In genomic region chr4:155218104-155218732, GRCm38 (mm10) we compare ENCODE assay signal across 8 mouse cellular contexts. TPM values are rescaled to one million over a fixed set of nuclear protein-coding genes. Genes with fewer than 3 reads are reported as not detected.
DNase-seq lines count a peak whose midpoint lies in the region; ATAC-seq and TF ChIP-seq lines count a peak whose summit lies in the region.

No protein-coding gene starts in this region.

- TF ChIP-seq CTCF in olfactory bulb, adult 2 months (IDR thresholded peaks at IDR 0.05; ENCODE audit: insufficient read depth, low read depth, low read length), result no peak

- H3K4me1 ChIP-seq in lung, embryonic 16.5 days (replicated peaks; ENCODE audit: control insufficient read depth, insufficient read depth, low read length), result peaks cover 68% of the 10 kb centered on the region
- H3K4me1 ChIP-seq in limb, embryonic 11.5 days (ENCODE audit: control insufficient read depth, insufficient read depth, low read length), result peaks cover 73% of the 10 kb centered on the region
- H3K4me1 ChIP-seq in olfactory bulb, adult 2 months (ENCODE audit: control insufficient read depth, insufficient read depth, low read length), result peaks cover 62% of the 10 kb centered on the region

- 63% methylated on average over 9 of the region's 9 CpGs for WGBS in lung, embryonic 16.5 days
- 84% methylated on average over 9 of the region's 9 CpGs for WGBS in limb, embryonic 11.5 days
- WGBS in olfactory bulb, adult 2 months, result 42% methylated on average over 9 of the region's 9 CpGs

- peak overlapping the region; percentile 97 for H3K4me2 ChIP-seq in lung, embryonic 16.5 days (ENCODE audit: low read depth, low read length)
- H3K4me2 ChIP-seq in limb, embryonic 11.5 days (ENCODE audit: low read depth, severe bottlenecking), result peak overlapping the region; percentile 99

- no peaks in the 10 kb centered on the region for H3K36me3 ChIP-seq in lung, embryonic 16.5 days (ENCODE audit: control insufficient read depth, insufficient read depth, low read length)
- no peaks in the 10 kb centered on the region for H3K36me3 ChIP-seq in limb, embryonic 11.5 days (ENCODE audit: control insufficient read depth, insufficient read depth, low read length)

- peak overlapping the region; percentile 17; the same call in 1 of the 2 replicates for H3K9ac ChIP-seq in lung, embryonic 16.5 days (ENCODE audit: low read length)
- no peak overlapping the region for H3K9ac ChIP-seq in limb, embryonic 11.5 days (ENCODE audit: low read length)

- H3K4me3 ChIP-seq in lung, embryonic 16.5 days (ENCODE audit: low read length), result peak overlapping the region; percentile 90
- no peak overlapping the region; the same call in 1 of the 2 replicates for H3K4me3 ChIP-seq in limb, embryonic 11.5 days (ENCODE audit: low read depth, low read length)
- H3K4me3 ChIP-seq in olfactory bulb, adult 2 months (ENCODE audit: insufficient read depth, low read depth, low read length), result peak overlapping the region; percentile 67

- H3K27ac ChIP-seq in lung, embryonic 16.5 days (ENCODE audit: low read length), result no peak overlapping the region; the same call in 1 of the 2 replicates
- no peak overlapping the region for H3K27ac ChIP-seq in limb, embryonic 11.5 days (replicated peaks; ENCODE audit: low read depth, low read length)
- H3K27ac ChIP-seq in olfactory bulb, adult 2 months (ENCODE audit: insufficient read depth, low read depth, low read length), result no peak overlapping the region

- H3K27me3 ChIP-seq in lung, embryonic 16.5 days (ENCODE audit: control insufficient read depth, insufficient read depth, low read depth, low read length), result no peaks in the 10 kb centered on the region
- H3K27me3 ChIP-seq in limb, embryonic 11.5 days (ENCODE audit: control insufficient read depth, insufficient read depth, low read length), result no peaks in the 10 kb centered on the region

- peak; percentile 31 for DNase-seq in CD4-positive, CD25-positive, alpha-beta regulatory T cell, adult 2 months (ENCODE audit: low read depth, low spot score)
- DNase-seq in lung, postnatal 4 days, result no peak
- no peak for DNase-seq in limb, embryonic 11.5 days (ENCODE audit: low spot score)
- DNase-seq in frontal cortex, postnatal 10 days (ENCODE audit: low spot score in 2 of 2), result no peak
- DNase-seq in urinary bladder, postnatal 25 days (ENCODE audit: low spot score), result no peak

- no peak for TF ChIP-seq POLR2A in olfactory bulb, adult 2 months (IDR thresholded peaks at IDR 0.05; ENCODE audit: insufficient read depth, low read depth, low read length)

- H3K9me3 ChIP-seq in lung, embryonic 16.5 days (ENCODE audit: control insufficient read depth, low read length), result no peaks in the 10 kb centered on the region
- no peaks in the 10 kb centered on the region for H3K9me3 ChIP-seq in limb, embryonic 11.5 days (ENCODE audit: control insufficient read depth, low read length)

- ATAC-seq in CD4-positive, CD25-positive, alpha-beta regulatory T cell, adult 4 months, result no peak
- no peak for ATAC-seq in lung, embryonic 16.5 days (ENCODE audit: low read depth)
- no peak for ATAC-seq in limb, embryonic 11.5 days (ENCODE audit: insufficient number of reproducible peaks, low FRiP score, low TSS enrichment, low read depth)

RNA-seq across cellular contexts. Expression of gene Ski, which starts 4.2 kb away (rescaled TPM):
- 10 to 100 TPM; 20.6 to 28.2 TPM for polyA plus RNA-seq in CD4-positive, CD25-positive, alpha-beta regulatory T cell, adult 4 months (2017; shearing (Covaris generic))
- polyA plus RNA-seq in lung, embryonic 16.5 days (2015; fragmentation: Nextera tagmentation; extraction: Ambion mirVana), result 15.8 and 16.7 TPM in 2 replicates
- polyA plus RNA-seq in limb, embryonic 11.5 days (2014; fragmentation: Nextera tagmentation; extraction: Ambion mirVana), result 17.7 and 17.8 TPM in 2 replicates
- not detected in 2 replicates for polyA plus RNA-seq in olfactory bulb, adult 2 months (2012; ENCODE audit: insufficient read depth, insufficient read length, low replicate concordance, missing spikeins)

RNA-seq across cellular contexts. Expression of gene Faap20, which starts 31.4 kb away (rescaled TPM):
- polyA plus RNA-seq in CD4-positive, CD25-positive, alpha-beta regulatory T cell, adult 4 months (2017; shearing (Covaris generic)), result 10 to 100 TPM; 50.4 to 58.5 TPM
- polyA plus RNA-seq in lung, embryonic 16.5 days (2015; fragmentation: Nextera tagmentation; extraction: Ambion mirVana), result 78.6 and 79.6 TPM in 2 replicates
- 103 and 104 TPM in 2 replicates for polyA plus RNA-seq in limb, embryonic 11.5 days (2014; fragmentation: Nextera tagmentation; extraction: Ambion mirVana)
- not detected in 2 replicates for polyA plus RNA-seq in olfactory bulb, adult 2 months (2012; ENCODE audit: insufficient read depth, insufficient read length, low replicate concordance, missing spikeins)

Comparison
In these comparisons a context has a peak if more than half of its experiments do, and no peak if none do; other contexts are left out.
1. RNA of gene Faap20, which starts 31.4 kb away (polyA plus RNA-seq): 103 to 104 TPM in limb, embryonic 11.5 days, 78.6 to 79.6 TPM in lung, embryonic 16.5 days and 50.4 to 58.5 TPM in CD4-positive, CD25-positive, alpha-beta regulatory T cell, adult 4 months; not detected in olfactory bulb, adult 2 months; every median in the first group is over 10 times any median in the second.